Mouse (Mus musculus) adrenal gland, postnatal 4 days (tissue): ENCODE results near the gene Omp. TPM values are rescaled to one million over a fixed set of nuclear protein-coding genes. Genes with fewer than 3 reads are reported as not detected.

Source experiments
- DNase-seq, 2 experiments: peaks; one replicate each; pipeline ENCODE4 v3.0.0; 2021 to 2022; ENCODE audit warnings: low spot score in 2 of 2, mixed read lengths in 2 of 2
- total RNA-seq, 2 experiments: library from RNA; stranded (reverse); gene quantifications; 2 replicates each; pipeline ENCODE4 v1.2.3; 2021

The Omp gene
- total RNA-seq, 2 experiments from 2014 or later: 0.79 to 1.3 TPM

DNA sequence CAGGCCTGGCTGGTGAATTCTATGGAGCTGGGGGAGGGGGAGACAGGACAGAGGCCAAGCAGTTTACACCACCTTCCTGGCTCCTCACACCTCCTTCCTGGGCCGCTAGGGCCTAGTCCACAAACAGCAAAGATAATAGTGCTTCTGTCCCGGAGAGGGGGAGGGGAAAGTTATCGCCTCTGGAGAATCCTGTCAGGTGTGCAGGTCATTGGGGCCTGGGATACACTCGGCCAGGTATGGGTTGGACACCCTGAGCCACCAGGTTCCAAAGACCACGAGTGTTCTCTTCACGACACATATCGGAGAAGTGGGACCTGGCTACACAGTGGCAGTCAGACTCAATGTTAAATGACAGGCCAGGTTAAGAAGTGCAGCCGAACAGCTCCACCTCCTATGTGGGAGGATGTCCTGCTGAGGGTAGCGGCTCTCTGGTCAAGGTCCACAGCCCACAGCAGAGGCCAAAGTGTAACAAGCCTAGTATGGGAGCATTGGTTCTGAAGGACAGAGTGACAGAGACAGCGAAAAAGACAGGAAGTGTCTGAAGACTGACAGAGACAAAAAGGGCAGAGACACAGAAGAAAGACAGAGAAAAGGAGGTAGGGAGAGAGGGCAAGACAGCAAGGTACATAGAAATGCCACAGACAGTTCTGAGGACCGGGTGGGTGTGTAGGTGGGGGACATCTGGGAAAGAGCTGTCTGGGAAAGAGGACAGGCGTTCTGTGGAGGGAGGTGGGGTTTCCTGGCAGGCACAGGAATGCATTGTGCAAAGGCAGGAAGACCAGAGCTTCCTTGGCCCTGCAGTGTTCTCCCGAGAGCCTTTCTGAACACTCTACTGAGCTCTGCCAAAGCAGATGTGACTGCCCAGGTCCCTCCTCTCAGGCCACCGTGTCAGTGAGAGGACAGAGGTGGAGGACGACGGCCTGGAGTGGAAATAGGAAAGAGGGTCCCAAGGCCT is 40.5 kb downstream of the Omp start:
- no peak for DNase-seq

DNA sequence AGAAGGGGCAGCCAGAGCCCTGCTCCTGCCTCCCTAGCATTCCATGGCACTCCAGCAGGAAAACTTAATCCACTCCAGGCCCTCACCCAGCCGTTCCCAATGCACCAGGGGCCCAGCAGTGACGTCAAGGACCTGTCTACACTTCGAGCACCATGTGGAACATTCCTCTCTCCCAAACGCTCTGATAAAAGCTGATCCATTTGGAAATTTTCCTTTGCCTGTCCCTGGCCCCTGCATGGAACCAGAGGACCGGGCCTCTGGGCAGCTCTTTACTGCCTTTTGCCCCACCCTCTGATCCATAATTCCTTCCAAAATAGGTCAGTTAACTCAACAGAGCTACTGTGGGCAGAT is 41.4 kb downstream of the Omp start:
- DNase-seq: no peak

- DNase-seq: peak in 1 of 2 experiments; percentile 69
These were observed 42.0 kb downstream of the Omp start for GRCm38 (mm10) chr7:98103002-98103941.

- no peak for DNase-seq
These were observed 42.8 kb downstream of the Omp start for GRCm38 (mm10) chr7:98102488-98102887.

DNA sequence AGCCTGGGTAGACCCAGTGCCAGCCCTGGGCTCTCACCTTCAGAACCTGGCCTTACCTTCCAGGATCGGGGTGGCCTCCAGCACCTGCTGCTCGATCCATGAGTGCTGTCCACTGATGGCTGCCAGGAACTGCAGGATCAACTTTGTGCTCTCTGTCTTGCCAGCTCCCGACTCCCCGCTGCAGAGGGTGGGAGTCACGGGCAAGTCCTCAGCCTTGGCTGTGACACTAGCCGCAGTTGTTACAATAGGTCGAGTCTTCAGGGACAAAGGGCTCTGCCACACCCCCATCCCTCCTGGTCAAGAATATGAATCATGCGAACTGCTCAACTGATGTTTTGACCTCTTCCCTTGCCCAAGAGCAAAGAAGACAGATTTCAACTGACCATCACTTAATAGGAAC is 47.7 kb downstream of the Omp start:
- no peak for DNase-seq

- DNase-seq: no peak
These were observed 49.5 kb downstream of the Omp start for GRCm38 (mm10) chr7:98095852-98096251.

Other genes with a start within 250 kb of the Omp start
- not detected for gene Gdpd4, start 225.5 kb downstream of the Omp start, total RNA-seq
- 100 to 1,000 TPM; 132 to 153 TPM for gene Myo7a, start 26.0 kb downstream of the Omp start, total RNA-seq
- 10 to 100 TPM; 15.6 to 18.7 TPM for gene Capn5, start 32.8 kb upstream of the Omp start, total RNA-seq
- 1 to 10 TPM; 1.3 to 1.8 TPM for gene B3gnt6, start 54.0 kb upstream of the Omp start, total RNA-seq
- gene Acer3, start 175.7 kb upstream of the Omp start, total RNA-seq: 10 to 100 TPM; 20.3 to 24.2 TPM
- 10 to 100 TPM; 10.3 to 12.1 TPM for gene Tsku, start 215.8 kb upstream of the Omp start, total RNA-seq